Mouse (Mus musculus): ENCODE results near the gene Cyp24a1. TPM values are rescaled to one million over a fixed set of nuclear protein-coding genes. Genes with fewer than 3 reads are reported as not detected.
A peak's percentile ranks its signal among the peaks of the same experiment; 100 is the strongest.
"Not testable (repeated sequence)": the region's sequence is repeated elsewhere in the genome, so short reads cannot be mapped to it uniquely, and the experiment has no call there.

The Cyp24a1 gene
- total RNA-seq, 2 experiments from 2014 or later: not detected

DNA sequence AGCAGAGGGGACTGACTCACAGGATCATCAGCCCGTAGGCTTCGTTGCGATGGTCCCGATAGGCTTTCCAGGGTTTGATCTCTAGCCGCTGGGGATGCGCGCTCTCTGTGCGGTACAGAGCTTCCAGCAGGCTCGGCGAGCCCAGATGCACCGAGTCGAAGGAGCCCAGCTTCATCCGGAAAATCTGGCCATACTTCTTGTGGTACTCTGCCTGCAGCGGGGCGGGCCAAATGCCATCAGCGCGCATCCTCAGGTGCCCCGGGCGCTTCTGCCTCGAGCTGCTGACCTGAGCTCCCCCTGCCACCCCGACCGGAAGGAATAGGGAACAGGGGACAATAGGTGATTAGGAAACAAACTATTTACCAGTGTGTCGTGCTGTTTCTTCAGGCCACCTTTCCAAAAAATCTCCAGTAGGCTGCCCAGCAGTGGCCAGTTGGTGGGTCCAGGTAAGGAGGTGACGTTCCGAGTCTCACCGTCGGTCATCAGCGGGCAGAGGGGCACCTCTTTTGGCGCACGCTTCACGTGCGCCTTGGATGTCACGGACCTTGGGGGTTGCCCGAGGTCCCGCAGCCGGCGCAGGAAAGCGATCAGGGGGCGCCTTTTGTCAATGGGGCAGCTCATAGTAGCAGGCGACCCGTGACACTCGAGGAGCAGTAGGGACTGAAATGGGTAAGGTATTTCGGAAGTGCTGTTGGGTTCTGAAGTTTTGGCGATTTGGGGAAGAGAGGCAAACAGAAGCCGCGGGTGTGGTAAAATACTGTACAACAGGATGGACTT lies 603 bp downstream of the Cyp24a1 start, which contains the start of gene Pfdn4:
TSS of gene Pfdn4 (plus strand) at position 275 of the 777 bp plus-strand sequence.
- no peak for ATAC-seq (replicated peaks; ENCODE audit: poor library complexity)

DNA sequence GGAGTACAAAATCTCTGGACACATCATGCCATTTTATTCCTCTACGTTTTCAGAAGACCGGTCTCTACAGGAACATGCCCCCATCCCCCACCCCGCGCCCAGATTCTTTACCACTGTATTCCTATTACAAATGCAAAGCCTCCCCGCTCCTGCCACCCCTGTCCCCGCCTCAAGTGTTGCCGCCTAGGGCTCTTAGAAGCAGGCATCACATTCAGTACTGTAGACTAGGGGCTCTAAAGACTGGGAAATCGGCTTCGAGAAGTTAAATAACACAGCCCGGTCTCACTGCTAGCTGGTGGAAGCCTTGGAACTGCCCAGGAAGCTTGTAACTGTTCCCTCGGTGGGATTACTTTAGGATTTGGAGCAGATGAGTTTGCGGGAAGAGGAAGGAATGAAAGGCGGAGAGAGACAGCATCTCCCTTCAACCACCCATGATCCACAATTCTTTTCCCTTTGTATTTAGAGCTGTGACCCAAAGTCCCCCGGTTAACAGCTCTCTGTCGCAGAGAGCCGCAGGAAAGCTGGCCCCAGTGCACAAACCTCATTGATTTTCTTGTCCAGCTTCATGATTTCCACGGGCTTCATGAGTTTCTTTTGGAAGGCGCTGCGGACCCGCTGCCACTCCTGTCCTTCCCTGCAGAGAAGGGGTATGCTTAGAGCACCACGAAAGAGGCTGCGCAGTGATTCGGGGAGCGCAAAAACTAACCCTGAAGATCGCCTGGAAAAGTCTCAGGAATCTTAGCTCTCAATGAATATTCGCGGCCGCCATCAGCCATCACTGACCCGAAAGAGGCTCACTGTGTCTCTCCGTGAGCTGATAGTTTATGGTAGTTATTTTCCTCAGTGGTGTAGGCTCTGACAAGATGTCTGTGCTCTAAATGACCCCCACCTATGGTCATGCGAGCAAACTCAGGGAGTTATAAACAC lies 1.9 kb downstream of the Cyp24a1 start:
- ATAC-seq (replicated peaks; ENCODE audit: poor library complexity): no peak

DNA sequence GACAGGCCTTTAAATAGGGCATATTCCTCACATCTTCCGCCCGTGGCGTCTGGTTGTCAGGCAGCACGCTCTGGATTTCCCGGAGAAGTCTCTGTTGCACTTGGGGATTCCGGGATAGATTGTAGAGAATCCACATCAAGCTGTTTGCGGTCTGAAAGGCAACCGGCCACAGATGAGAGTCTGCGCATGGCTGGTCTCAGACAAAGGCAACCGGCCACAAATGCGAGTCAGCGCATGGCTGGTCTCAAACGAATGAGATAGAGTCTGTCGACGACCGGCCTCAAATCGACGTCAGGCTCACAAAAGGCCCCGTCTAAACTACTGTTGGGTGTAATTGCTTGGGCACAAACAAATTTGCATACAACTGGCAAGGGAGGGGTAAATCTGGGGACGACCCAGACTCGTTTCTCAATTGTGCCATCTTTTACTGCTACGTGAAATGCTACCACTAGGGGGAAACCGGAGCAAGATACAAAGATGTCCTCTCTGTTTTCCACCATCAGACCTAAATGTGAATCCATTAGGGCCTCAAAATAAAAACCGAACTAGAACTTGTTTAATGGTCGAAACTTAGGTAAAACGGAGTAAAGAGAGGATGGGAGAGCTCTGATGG lies 8.9 kb downstream of the Cyp24a1 start:
- peak; percentile 76 for ATAC-seq (replicated peaks; ENCODE audit: poor library complexity)

DNA sequence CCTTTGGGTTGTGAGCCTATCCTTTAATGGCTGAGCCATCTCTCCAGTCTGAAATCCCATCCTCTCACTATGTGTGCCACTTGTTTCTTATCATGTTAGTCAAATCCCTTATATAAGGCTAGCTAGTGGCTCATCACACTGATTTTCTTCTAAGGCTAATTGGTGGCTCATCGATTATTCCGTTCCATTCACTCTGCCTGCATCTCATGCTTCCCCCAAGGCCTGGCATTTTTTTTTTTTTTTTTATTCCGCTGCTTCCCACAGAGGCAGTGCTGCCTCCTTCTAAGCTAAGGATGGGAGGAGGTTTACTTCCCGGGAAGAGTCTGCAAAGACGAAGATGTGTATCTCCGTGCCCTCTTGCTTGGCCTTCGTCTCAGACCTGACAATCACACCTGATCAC lies 9.7 kb downstream of the Cyp24a1 start:
- ATAC-seq (replicated peaks; ENCODE audit: poor library complexity): no peak

DNA sequence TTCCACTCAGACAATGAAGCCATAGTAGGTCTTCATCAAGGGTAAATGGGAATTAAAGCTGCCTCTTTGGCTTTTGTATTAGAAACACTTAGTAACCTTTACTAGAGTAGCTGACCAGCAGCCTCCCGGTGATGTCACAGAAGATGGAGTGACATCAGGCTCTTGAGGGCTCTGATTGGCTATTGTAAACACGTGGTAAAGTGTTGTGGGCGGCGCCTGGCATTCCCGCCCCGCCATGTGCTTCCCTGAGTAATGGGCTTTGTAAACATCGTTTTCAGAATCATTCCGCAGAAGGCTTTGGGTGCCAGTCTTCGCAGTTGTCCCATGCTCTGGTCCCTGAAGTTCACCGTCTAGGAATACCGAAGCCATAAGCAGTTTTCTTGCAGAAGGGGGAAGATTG lies 13.0 kb downstream of the Cyp24a1 start:
- ATAC-seq (replicated peaks; ENCODE audit: poor library complexity): no peak

DNA sequence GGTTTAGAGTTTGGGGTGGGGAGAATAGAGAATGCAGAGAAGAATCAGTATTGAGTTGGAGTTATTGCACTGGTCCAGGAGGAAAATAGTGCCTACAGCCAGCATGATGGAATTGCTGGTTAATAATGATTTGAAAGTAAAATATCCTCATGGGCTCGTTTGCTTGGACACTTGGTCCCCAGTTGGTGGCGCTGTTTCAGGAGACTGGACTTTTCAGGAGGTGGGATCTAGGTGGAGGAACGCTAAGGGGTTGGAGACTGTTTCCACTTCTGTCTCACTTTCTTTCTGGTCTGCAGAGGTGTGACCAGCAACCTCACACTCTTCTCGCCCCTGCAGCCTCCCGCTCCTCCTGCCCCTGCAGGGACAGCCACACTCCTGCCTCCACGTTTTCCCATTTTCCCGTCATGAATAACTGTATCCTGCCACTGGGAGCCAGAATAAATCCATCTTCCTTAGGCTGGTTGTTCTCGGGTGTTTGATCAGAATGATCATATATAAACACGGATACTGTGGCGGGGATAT lies 14.9 kb downstream of the Cyp24a1 start:
- ATAC-seq (replicated peaks; ENCODE audit: poor library complexity): no peak

DNA sequence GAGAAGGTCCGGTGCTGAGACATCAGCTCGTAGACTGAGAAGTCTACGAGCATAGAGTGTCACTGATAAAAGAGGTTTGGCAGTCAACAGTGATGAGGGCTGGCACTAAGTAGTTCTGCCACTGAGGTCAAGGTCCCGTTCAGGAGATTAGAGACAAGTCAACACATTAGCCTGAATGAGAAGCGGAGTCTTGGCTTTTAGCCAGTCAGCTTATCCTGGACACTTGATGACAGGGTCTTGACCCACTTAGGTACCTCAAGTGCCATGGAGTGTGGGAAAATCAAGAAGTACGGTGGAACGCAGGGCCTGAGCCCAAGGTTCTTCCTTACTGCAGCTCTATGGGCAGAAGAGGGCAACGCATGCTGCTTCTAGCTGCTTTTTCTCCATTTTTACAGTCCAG lies 20.3 kb downstream of the Cyp24a1 start:
- ATAC-seq (replicated peaks; ENCODE audit: poor library complexity): no peak

DNA sequence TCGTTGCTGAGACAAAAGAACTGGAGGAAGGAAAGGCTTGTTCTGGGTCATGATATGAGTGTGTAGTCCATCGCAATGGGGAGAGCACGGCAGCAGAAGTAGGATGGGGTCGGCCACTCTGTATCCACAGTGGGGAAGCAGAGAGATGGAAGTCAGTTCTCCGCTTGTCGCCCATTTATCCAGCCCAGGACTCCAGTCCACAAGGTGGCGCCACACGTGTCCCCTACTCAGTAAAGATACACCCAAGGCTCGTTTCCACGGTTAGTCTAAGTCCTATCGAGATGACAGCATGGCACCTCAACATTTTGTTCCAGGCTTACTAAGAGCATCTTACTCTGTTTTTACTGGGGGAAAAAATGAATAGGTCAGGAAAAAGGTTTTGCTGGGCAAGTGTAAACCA lies 20.7 kb downstream of the Cyp24a1 start:
- peak; percentile 75 for ATAC-seq (replicated peaks; ENCODE audit: poor library complexity)

DNA sequence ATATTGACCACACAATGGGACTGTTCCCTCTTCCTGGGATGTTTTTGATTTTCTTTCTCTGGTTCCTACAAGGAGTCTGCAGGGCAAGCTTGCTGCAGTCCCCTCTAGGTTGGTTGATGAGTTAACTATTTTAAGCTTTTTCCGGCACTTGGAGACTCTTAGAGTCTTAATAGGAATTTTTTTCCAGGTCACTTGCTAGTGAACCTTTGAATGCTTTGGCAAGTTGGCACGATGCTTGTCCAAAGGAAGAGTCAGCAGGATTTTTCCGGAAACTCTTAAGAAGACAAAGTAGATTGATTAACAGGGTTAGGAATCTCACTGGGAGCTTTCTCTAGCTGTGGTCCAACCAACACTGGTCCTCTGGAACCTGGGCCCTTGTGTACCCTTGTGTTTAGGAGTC lies 21.8 kb downstream of the Cyp24a1 start:
- ATAC-seq (replicated peaks; ENCODE audit: poor library complexity): no peak

DNA sequence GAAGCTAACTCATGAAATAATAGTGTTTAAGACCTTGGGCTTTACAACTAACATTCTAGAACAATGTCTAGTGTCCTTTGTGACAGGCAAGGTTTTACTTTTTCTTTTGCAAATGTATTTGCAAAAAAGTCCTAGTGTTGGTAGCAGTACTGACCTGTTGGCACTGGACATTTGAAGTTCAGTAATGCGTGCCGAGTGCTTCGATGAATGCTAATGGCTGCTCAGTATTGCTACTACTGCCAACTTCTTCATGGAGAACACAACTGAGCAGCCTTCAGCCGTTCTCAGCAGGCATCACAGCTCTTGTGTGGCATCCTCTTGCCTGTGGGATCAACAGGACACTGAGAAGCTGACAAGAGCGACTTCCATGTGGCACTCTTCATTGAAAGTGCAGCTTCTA lies 22.8 kb downstream of the Cyp24a1 start:
- ATAC-seq (replicated peaks; ENCODE audit: poor library complexity): no peak

DNA sequence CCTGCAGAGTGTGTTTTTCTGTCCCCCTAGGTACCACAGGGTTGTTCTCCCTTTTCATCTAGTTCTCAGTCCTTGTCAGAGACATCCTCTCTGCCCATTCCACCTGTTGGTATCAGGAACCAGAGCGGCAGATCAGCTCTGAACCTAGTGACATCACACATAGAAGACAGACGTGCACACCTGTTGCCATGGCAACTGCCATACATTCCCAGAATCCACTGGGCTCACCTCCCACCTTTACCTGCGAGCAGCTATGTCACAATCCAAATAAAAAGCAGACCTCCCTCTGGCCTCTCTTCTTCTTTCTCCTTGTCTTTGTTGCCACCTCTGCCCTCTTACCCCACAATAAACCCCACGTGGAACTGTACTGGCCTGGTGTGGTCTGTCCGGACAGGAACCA lies 26.4 kb downstream of the Cyp24a1 start:
- no peak for ATAC-seq (replicated peaks; ENCODE audit: poor library complexity)

DNA sequence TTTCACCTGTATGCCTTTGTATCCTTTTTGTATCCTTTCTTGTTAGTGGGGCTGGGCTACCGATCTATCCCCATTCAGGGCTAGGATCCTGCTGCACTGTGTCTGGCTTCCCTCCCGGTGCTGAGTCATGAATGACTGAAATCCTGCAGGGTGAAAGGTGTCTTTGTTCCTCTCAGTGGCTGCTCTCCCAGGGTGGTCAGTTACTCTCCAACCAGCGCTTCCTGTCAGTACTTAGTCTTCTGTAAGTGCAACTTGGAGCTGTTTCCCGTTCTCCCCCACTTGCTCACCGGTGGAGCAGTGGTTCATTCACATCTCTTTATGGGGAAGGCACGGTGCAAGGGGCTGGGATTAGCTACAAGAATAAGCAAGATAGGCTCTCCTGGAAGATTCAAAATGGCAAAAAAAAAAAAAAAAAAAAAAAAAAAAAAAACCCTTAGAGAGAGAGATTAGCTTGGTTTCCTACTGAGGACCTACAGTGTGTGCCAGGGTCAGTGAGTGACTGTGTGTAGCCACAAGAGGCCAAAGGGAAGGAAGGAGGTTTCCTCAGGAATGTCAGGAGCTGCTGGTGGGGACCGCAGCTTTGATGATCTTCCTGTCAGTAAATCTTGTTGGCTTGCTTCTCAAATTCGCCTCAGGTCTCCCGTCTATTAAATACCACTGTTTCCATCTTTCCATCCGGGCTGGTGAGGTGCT lies 27.2 kb downstream of the Cyp24a1 start:
- ATAC-seq (replicated peaks; ENCODE audit: poor library complexity): peak; percentile 80

DNA sequence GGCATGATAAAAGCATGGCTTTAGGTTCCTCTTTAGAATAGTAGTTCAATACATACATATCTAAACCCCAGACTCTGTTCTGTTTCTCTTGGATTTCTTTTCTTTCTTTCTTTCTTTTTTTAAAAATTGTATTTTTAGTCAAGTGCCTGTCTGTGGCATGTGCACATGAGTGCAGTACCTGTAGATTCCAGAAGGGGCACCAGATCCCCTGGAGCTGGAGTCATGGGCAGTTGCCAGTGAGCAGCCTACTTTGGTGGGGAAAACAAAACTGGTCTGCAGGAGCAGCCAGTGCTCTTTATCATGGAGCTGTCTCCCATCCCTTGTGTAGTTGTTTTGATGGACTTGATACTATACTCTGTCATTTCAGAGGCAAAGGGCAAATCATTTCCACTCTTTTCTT lies 28.9 kb downstream of the Cyp24a1 start:
- ATAC-seq (replicated peaks; ENCODE audit: poor library complexity): peak; percentile 76

DNA sequence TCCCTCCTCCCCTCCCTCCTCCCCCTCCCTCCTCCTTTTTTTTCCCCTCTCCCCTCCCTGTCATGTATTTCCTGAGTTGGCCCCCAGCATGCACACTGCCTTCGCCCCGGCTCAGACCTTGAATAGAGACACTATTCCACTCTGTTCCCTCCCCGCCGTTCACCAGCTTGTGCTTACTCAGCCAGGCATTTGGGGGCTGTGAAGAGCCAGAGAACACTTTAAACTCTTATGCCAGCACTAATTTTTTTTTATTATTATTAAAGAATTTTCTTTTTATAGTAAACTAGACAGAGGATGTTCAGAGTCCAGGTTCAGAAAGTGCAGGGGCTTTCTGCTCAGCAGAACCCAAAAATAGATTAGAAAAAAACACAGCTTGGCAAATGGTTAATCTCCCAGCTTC lies 32.1 kb downstream of the Cyp24a1 start:
- ATAC-seq (replicated peaks; ENCODE audit: poor library complexity): no peak

DNA sequence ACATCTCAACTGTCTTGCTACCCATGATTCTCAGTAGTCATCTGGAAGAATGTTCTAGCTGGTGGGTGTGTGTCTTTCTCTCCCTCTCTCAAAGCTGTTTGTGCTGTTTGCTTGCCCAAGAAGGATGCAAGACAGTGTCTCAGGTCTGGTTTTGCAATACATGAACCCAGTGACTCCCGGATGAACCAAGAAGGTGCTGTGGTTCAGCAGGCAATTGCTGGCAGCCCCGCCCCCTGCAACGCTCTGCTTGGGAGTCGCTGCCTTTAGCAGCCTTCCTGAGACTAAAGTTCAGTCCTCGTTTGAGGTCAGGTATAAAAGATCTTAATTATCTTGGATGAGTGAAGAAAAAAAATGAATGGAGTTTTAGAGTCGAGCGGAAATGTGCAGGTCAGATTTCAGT lies 35.3 kb downstream of the Cyp24a1 start:
- peak; percentile 77 for ATAC-seq (replicated peaks; ENCODE audit: poor library complexity)

DNA sequence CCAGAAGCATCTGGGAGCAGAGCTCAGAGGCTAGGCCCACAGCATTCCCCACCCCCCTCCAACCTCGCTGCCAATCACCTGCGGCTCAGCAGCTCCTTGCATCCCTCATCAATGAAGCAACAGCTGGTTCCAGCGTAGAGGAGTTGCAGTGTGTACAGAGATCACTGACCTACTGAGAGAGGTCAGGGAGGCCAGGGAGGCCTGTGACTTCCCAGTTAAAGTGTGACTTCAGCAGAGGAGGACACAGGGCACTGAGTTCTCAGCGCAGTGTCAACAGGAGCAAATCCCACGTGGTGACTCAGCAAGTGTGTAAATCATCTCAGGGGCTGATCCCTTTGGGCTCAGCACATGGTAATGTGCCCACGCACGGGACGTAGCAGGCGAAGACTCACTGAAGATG lies 37.1 kb downstream of the Cyp24a1 start:
- ATAC-seq (replicated peaks; ENCODE audit: poor library complexity): no peak

DNA sequence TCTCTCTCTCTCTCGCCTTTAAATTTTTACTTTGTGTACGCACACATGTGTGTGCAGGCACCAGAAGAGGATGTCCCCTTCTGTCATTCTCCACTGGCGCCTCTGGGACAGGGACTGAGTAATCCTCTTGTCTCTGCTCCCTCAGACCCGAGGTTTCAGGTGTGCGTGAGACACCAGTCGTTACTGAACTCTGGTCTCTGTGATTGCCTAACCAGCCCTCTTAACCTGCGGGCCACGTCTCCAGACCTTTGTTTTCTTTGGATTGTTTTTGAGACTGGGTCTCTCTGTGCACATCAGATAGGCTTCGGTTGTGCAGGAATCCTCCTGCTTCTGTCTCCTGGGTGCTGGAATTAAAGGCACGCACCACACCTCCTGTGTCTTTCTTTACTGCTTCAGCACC lies 37.8 kb downstream of the Cyp24a1 start:
- no peak for ATAC-seq (replicated peaks; ENCODE audit: poor library complexity)

DNA sequence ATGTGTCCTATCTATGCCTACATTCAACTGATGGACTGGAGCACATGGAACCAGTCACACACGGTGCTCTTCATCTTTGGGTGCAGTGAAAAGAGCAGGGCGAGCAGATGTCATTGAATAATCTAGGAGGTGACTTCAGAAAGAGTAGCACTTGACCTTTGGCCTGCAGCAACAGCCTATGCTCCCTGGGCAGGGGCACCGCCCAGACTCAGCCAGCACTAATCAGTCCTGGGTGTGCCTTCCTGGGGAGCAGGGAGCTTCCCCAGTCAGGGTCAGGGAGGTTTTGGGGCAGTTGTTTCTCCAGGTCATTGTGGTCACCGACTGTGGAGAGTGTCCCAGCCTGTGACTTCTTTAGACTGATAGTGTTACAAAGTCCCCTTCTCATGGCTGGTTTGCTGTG lies 43.1 kb downstream of the Cyp24a1 start:
- not testable (repeated sequence) for ATAC-seq (replicated peaks; ENCODE audit: poor library complexity)

DNA sequence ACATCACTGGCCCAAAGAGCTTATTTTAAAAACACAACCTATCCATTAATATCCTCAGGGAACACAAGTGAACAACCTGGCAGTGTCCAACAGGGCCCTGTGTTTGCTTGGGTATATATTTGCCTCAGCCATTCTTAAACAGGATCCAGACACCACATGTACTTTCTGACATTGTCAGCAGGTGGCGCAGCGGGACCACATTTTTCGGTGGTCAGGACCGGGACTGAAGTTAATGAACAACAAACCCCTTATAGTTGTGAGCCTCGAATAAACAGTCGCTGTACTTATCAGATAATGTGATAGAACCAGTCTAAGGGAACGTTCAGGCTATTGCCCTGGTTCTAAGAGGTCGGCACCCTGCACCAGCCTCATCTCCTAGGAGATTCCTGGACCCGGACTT lies 46.0 kb downstream of the Cyp24a1 start:
- ATAC-seq (replicated peaks; ENCODE audit: poor library complexity): peak; percentile 96

DNA sequence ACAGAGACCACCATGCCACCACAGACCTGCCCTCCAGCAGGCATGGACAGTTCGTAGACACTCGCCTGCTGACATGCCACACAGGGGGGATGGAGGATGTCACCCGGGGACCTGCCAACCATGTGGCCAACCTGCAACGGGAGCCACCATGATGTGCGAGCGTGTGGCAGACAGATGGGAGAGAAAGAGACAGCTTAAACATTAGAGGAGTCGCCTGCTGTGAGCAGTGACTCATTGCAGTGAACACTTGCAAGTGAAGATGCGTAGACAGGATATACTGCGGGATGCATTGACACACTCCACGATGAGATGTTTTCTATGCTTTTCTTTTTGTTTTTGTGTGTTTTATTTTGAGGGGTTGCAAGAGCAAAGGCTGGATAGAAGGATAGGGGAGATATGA lies 49.3 kb downstream of the Cyp24a1 start:
- ATAC-seq (replicated peaks; ENCODE audit: poor library complexity): no peak
